Mouse (Mus musculus) gastrocnemius, adult 2 months (tissue): Measurements from ENCODE around the gene Acoxl. TPM values are rescaled to one million over a fixed set of nuclear protein-coding genes. Genes with fewer than 3 reads are reported as not detected.

Experiments used
- DNase-seq: peaks from one replicate; pipeline ENCODE4 v3.0.0; 2022
- H3K27ac ChIP-seq: fragments of 200-600 bp; 2 replicates; pipeline ENCODE4 v1.8.1; 2022; ENCODE audit warnings: mild to moderate bottlenecking
- H3K4me3 ChIP-seq: fragments of 200-600 bp; 2 replicates; pipeline ENCODE4 v1.8.1; 2022; ENCODE audit warnings: mild to moderate bottlenecking, moderate library complexity
- CTCF ChIP-seq: fragments of 200-600 bp; IDR thresholded peaks from 2 replicates; pipeline ENCODE4 v1.8.1; 2022; ENCODE audit warnings: antibody characterized with exemption, mild to moderate bottlenecking, moderate library complexity
- intact Hi-C: fragments of 180-260 bp; cut with DNase I; formaldehyde crosslinking; loops from one replicate; pipeline ENCODE4 v1.15.1; 2025
- total RNA-seq, 2 experiments: library from RNA; stranded (reverse); gene quantifications; 2 replicates each; pipeline ENCODE4 v1.2.3; 2021

Gene Acoxl
- total RNA-seq, 2 experiments from 2014 or later: 0.20 TPM; not detected in 1

DNA sequence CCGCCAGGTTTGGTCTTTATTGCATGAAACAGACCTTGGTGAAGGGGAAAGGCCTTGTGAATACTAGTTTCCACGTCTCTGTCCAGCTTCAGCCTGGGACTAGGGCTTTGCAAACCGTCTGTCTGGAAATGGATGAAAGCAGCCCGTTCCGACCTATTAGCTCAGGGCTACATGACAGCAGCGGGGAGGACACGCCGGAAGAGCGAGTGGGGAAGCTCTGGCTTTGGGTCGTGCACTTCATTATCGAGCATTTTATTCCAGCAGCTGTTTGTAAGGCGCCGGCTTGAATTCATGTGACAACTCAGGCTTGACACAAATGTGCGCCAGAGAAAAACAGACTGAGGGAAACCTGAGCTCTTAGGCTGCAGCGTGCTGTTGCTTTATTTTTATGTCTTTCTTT lies 301.1 kb downstream of the Acoxl start:
- peak; percentile 64 for DNase-seq
- Histone ChIP-seq H3K4me3 (peak overlapping the region; percentile 23), H3K27ac (peak overlapping the region; percentile 82)
- no peak for TF ChIP-seq CTCF
- intact Hi-C loops: no loop called here

DNA sequence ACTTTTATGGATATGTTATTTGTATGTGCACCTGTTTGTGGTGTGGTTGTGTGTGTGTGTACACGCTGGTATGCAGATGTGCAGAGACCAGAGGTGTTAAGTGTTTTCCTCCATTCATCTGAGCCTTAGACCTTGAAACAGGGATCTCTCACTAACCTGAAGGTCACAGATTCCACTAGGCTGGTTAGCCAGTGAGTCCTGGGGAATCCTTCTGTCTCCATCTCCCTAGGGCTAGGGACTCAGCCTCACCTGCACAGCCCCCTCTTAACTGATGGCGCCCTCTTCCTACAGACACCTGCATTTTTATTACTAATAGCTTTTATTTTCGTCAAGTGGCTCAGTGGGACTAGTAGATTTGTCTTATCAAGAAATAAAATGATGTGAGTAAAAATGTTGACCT lies 301.5 kb downstream of the Acoxl start:
- peak; percentile 1; the same call in 1 of the 2 replicates for TF ChIP-seq CTCF
- Histone ChIP-seq H3K4me3 (peak overlapping the region; percentile 23), H3K27ac (peak overlapping the region; percentile 82)
- intact Hi-C loops: no loop called here
- DNase-seq: no peak

DNA sequence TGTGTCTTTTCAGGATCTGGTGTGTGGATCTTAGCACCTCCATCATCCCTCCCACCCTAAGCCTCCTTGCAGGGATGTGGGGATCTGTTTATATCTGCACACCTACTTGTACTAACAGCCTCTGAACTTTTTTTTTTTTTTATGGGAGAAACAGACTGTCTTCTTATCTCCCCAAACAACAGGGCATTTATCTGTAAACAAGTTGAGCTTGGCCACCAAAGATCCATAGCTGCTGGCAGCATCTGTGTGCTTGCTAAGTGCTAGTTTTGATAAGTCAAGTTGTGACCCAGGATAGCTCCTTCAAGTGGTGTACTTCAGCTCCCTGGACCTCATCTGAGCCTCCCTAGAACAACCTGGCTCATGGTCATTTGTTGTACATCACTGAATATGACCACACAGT lies 305.3 kb downstream of the Acoxl start:
- Histone ChIP-seq H3K27ac (no peak overlapping the region), H3K4me3 (no peak overlapping the region)
- TF ChIP-seq CTCF: no peak
- intact Hi-C loops: no loop called here
- DNase-seq: no peak

DNA sequence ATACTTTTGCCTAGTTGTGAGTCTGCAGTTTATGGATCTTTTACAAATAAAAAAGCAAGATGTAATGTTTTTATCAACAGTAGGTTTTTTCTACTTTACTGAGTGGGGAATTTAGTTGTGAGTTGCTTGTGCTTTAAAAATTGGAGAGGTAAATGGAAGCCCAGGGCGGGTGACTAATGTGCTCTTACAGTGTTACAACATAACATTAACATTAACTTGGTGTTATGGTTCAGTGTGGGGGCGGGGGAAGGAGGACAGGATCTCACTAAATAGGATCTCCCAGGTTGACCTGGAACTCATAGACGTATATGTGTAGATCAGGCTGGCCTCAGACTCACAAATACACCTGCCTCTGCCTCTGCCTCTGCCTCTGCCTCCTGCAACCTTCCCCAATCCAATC lies 306.8 kb downstream of the Acoxl start:
- TF ChIP-seq CTCF: no peak
- Histone ChIP-seq H3K4me3 (no peak overlapping the region), H3K27ac (no peak overlapping the region)
- DNase-seq: no peak
- intact Hi-C loops: no loop called here

DNA sequence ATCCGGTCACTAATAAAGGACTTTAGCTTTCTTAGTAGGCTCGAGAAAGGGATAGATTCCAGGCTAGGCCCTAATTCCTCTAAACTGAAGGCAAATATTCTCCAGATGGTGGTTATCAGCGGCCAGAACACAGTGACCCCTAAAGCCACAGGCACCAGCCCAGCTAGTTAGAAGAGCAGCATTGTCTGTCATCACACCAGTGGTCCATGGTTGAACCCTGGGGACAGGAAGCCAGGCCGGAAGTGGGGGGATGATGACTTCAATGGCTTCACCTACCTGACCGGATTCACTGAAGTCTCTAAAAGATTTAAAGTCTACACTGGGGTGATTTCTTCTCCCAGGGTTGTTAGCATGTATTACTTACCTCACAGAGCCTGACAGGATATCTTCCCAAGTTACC lies 310.9 kb downstream of the Acoxl start:
- no peak for DNase-seq
- TF ChIP-seq CTCF: no peak
- Histone ChIP-seq H3K4me3 (no peak overlapping the region), H3K27ac (no peak overlapping the region)
- intact Hi-C loops: no loop called here

DNA sequence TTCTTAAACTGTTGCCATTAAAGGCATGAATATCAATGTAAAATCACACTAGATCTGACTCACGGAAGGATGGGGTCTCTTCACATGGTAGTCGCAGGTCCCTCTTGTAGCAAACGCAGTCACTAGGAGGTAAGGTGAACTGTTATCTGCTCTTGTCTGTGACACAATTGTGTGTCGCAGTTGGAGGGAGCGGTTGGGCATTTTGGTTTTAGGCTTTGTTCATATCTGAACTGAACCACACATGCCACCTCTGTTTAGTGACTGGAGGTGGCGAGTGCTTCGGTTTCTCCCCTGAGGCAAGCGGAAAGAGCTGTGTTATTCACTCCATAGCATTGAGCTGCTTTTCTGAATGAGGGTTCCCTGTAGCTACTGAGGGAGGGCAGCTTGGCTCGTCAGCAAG lies 313.5 kb downstream of the Acoxl start:
- Histone ChIP-seq H3K27ac (no peak overlapping the region), H3K4me3 (no peak overlapping the region)
- DNase-seq: no peak
- intact Hi-C loops: no loop called here
- no peak for TF ChIP-seq CTCF

DNA sequence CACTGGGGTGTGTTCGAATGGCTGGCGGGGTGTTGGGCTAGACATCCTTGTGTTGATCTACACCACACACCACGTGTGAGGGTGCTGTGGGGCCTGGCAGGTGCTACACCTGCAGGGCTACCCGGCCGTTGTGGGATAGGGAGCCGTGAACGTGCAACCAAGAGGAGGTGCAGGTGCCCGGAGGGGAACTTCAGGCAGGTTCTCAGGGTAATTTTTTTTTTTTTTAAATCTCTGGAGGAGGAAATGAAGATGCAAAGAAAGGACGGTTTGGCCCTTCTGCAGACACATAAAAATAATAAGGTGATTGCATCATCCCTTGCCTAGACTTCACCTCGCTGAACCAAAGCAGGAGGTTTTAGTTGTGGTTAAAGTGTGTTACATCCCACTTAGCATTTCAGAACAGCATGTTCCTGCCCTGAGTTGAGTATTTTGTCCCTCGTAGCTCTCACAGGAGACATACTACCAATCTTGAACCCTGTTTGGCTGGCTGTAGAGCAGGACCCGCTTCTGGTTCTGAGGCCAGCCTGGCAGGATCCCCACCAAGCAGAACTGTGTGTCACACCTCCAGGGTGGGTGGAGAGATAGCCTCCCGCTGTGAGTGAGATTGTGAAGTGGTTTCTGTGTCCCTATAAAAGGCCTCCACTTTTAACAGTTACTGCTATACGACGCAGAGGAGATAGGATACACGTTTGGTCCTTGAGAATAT lies 314.3 kb downstream of the Acoxl start:
- H3K4me3 ChIP-seq: no peak overlapping the region
- intact Hi-C loops: no loop called here
- H3K27ac ChIP-seq: no peak overlapping the region
- no peak for TF ChIP-seq CTCF
- no peak for DNase-seq

DNA sequence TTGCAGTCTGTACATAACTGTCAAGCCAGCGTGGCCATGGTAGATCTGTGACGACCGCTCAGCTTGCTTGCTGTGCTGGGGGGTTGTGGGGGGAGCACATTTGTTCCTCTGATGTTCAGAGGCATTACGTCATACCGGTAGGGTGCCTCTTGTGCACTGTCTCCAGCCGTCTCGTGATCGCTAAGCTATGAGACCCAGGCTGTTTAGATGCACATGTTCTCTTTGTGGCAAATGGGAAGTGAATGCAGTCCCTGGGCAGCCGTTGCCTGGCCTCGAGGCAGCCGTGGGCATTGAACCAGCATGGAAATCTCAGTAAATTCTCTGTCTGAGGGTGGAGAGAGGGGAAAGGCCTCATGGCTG lies 314.9 kb downstream of the Acoxl start:
- no peak for TF ChIP-seq CTCF
- Histone ChIP-seq H3K27ac (no peak overlapping the region), H3K4me3 (no peak overlapping the region)
- intact Hi-C loops: no loop called here
- DNase-seq: no peak

DNA sequence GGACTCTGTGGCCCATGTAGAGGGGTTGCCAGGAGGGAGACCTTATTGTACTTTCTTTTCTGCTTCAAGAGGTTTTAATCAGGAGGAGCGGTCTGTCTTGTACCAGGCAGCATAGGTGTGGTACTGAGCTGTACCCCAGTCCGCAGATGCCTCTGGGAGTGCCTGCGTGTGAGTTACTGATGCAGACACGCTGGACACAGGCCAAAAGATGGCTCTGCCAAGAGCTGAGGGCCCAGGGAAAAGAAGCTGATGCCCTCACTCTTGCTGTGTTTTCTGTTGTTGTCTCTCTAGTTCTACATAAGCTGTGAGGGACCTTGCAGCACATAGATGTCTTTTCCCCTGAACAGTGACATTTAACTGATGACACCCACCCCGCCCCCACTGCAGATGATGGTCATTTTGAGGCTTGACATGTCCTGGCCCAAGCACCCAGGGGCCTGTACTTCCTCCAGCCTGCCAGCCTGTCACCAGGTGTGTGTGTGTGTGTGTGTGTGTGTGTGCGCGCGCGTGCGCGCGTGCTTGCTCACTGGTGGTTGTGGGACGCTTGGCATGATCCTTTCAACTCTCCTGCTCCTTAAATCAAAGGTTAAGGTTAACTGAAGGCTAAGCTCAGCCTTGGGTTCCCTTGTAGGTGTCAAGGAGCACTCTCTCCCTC lies 316.9 kb downstream of the Acoxl start:
- DNase-seq: peak; percentile 55
- no peak for TF ChIP-seq CTCF
- Histone ChIP-seq H3K27ac (no peak overlapping the region), H3K4me3 (no peak overlapping the region)
- intact Hi-C loops: no loop called here

DNA sequence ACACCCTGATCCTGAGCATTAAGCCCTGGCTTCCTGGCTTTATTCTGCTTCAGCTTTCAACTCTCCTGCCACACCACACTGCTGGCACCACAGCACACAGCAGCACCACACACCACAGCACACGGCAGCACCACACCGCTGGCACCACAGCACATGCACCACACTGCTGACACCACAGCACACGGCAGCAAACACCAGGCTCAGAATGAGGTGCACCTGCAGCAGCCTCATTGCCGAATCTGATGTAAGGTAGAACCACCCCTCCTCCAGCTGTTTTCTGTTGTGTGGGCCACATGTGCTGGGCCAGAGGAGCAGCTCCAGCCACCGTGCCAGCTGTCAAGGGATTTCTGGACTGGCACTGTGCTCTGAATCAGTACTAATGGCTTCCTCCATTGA lies 317.4 kb downstream of the Acoxl start:
- no peak overlapping the region for H3K4me3 ChIP-seq

DNA sequence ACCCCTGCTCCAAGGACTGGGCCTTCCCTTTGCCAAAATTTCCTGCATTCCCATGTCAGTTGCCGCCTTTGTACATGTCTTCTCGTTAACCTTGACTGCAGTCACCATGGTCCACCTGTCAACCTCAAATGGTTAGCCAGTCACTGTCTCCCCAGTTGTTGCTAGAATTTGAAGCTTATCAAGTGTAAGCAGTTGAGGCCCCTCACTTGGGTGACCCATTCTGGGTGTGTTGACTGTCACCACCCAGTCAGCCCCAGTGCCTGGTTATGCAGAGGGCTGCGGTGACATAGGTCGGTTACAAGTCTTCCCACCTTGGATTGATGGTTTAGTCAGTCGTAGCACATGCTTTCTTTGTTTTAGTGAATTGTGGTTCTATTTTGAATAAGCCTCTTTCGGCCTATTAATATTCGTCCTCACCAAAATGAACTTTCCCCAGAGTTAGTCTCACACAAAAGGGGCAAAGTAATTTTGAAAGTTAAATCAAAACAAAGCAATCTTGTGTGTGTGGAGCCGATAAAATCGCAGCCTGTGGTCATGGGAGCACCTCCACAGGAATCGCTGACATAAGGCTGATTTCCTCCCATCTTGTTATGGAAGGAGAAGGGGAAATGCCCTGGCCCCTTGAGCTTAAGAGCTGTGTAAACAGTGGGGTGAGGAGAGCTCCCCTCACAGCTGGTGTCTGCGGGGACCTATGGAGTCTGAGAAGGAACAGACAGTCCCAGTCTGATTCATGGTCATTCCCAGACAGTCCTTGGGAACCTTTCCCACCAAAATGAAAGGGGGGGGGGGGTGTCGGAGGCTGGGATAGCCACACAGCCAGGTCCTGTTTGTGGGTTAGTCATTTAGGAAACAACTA lies 318.1 kb downstream of the Acoxl start:
- DNase-seq: no peak
- Histone ChIP-seq H3K27ac (no peak overlapping the region), H3K4me3 (no peak overlapping the region)
- TF ChIP-seq CTCF: no peak
- intact Hi-C loops: no loop called here

More for the DNA sequence above, 317.4 kb downstream of the Acoxl start:
- no peak for DNase-seq
- no peak for TF ChIP-seq CTCF
- H3K27ac ChIP-seq: no peak overlapping the region
- intact Hi-C loops: no loop called here

DNA sequence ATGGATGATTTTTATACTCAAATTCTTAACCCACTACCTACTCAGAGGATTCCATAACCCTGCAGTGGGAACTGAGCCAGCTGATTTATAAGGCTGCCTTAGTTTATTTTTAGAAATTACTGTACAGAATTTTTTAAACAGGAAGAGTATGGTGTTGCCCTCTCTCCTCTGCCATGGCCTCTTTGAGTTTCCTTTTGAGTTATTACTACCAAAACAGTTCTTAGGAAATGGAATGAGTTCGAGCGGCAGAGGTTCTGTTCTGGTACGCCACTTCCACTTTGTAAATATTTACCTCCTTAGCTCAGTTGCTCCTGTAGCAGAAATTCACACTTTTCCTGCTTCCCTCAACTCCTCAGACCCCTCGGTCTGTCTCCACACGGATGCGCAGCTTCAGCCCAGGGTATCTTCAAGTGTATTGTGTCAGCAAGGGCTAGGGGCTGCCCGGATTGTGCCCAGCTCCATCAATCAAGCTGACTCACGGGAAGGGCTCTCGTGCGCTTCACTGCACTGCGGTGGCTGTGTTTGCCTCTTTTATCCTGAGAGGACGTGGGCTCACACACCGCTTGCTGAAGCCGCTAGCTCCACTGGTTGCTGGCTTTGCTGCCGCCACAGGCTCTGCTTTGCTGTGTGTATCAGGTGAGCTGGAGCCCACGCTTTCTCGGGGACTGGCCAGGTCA lies 320.2 kb downstream of the Acoxl start:
- no peak for TF ChIP-seq CTCF
- Histone ChIP-seq H3K4me3 (no peak overlapping the region), H3K27ac (no peak overlapping the region)
- DNase-seq: no peak
- intact Hi-C loops: no loop called here
